Mouse (Mus musculus) left cerebral cortex, adult 2 months (tissue): Measurements from ENCODE around the gene Lmtk3. TPM values are rescaled to one million over a fixed set of nuclear protein-coding genes. Genes with fewer than 3 reads are reported as not detected.

ENCODE experiments used
- DNase-seq, 2 experiments: peaks; one replicate each; pipeline ENCODE4 v3.0.0; 2021 to 2022; ENCODE audit warnings: low spot score in 2 of 2, mixed read lengths in 1 of 2; ENCODE audit errors: extremely low spot score in 1 of 2
- H3K27ac ChIP-seq: fragments of 200-600 bp; 2 replicates; pipeline ENCODE4 v1.8.1; 2022
- H3K4me3 ChIP-seq: fragments of 200-600 bp; 2 replicates; pipeline ENCODE4 v1.8.1; 2022
- CTCF ChIP-seq: fragments of 200-600 bp; IDR thresholded peaks from 2 replicates; pipeline ENCODE4 v1.8.1; 2022; ENCODE audit warnings: antibody characterized with exemption, mild to moderate bottlenecking, moderate library complexity
- intact Hi-C: fragments of 180-260 bp; cut with DNase I; formaldehyde crosslinking; loops from one replicate; pipeline ENCODE4 v1.15.1; 2025
- total RNA-seq, 2 experiments: library from RNA; stranded (reverse); gene quantifications; 2 replicates each; pipeline ENCODE4 v1.2.3; 2021

Lmtk3 gene
- total RNA-seq, 2 experiments from 2014 or later: 258 to 279 TPM

DNA sequence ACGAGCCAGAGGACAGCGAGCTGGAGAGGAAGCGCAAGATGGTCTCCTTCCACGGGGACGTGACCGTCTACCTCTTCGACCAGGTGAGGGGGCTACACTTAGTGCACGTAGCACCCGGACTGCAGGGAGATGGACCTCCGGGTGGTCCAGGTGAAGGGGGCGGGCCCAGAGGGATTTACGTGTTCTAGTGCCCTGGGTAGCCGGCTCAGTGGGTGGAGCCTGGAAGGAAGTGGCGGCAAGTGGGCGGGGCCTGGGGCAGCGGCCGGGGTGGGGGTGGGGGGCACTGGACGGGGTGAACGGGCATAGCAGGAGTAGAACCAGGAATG, 14.9 kb downstream of the Lmtk3 start:
- no peak for DNase-seq
- H3K27ac ChIP-seq: no peak overlapping the region
- intact Hi-C loops: no loop called here
- TF ChIP-seq CTCF: no peak
- peak overlapping the region; percentile 34 for H3K4me3 ChIP-seq

DNA sequence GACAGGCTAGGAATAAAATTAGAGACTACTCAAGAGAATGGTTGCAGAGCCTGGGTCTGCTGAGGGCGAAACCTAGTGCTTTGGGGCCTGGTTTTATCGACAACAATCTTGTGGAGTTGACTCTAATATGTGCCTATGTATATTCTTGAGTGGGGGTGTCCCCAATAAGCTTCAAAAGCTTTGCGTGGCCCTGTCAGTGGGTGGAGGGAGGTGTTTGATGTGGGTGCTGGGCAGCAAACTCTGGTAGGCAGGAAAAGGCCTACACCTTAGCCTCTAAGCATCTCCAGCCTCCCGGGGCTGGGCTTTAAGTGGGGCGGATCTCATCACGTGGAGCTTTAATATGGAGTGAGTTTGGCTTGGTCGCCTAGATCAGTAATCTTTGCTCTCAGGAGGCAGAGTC, 15.4 kb downstream of the Lmtk3 start:
- TF ChIP-seq CTCF: no peak
- no peak for DNase-seq
- Histone ChIP-seq H3K27ac (no peak overlapping the region), H3K4me3 (no peak overlapping the region)
- intact Hi-C loops: no loop called here

DNA sequence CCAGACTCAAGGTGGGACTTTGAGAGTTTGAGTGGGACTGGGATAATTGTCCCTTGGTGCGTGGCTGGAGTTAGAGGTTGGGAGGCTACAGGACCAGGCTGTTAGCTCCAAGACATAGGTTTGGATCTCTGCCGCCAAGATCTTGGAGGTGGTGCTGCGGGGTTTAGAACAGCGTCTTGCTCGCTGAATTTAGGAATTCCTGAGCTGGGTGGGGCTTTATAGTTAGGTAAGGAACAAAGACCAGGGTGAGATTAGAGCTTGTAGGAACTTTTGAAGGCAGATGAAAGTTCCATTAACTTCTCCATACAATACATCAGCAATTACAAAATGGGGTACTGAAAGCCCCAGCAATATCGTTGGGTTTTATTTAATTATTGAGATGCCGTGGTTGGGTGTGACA, 16.5 kb downstream of the Lmtk3 start:
- Histone ChIP-seq H3K4me3 (no peak overlapping the region), H3K27ac (no peak overlapping the region)
- TF ChIP-seq CTCF: no peak
- intact Hi-C loops: no loop called here
- DNase-seq: no peak

DNA sequence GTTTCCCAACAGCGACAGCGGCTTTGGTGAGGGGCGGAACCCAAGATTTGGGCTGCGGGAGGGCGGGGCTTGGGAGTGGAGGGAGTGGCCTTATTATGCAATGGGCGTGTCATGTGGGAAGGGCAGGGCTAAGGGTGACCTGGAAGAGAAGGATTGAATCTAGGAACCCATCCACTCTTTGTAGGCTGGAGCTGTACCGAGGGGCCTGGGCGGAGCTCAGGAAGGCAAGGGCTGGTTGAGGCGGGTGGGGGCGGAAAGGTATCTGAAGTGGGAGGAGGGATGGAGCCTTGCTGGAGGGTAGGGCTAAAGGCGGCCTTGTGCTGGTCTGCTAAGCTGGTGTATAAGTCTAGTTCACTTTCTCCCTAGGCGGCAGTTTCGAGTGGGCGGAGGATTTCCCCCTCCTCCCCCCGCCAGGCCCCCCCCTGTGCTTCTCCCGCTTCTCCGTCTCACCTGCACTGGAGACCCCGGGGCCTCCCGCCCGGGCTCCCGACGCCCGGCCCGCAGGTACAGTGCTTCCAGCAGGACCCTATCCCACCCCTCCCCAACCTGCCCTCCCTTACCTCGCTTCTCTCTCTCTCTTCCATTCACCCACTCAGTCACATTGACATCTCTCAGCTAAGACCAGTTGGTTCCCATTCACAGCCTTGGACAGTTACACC, 17.1 kb downstream of the Lmtk3 start:
- H3K27ac ChIP-seq: peak overlapping the region; percentile 50; the same call in 1 of the 2 replicates
- no peak overlapping the region for H3K4me3 ChIP-seq
- intact Hi-C loops: loop anchor here (1.0 kb wide), 1 partner anchor 61 kb away; no protein-coding TSS in a partner anchor
- no peak for DNase-seq
- TF ChIP-seq CTCF: no peak

DNA sequence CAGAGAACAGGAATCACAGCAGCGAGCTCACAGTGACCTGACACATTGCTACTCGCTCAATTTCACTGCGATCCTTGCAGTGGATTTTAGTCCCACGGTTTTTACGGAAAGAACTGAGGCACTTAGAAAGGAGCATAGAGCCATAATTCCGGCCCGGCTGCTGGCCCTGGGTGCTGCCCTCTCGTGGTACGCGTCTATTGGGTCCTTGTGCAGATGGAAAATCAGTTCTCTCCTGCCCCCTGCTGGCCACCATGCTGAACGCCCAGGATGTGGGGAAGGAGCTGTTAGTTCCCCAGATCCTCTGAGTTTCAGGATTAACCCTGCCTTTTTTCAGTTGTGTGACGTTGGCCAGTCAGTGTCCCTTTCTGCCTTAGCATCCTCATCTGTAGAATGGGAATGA, 17.8 kb downstream of the Lmtk3 start:
- peak; percentile 100 for TF ChIP-seq CTCF
- no peak overlapping the region for H3K4me3 ChIP-seq
- peak overlapping the region; percentile 50; the same call in 1 of the 2 replicates for H3K27ac ChIP-seq
- peak; percentile 91 to 95 for DNase-seq
- intact Hi-C loops: loop anchor here (1.0 kb wide), 1 partner anchor 62 kb away; no protein-coding TSS in a partner anchor

DNA sequence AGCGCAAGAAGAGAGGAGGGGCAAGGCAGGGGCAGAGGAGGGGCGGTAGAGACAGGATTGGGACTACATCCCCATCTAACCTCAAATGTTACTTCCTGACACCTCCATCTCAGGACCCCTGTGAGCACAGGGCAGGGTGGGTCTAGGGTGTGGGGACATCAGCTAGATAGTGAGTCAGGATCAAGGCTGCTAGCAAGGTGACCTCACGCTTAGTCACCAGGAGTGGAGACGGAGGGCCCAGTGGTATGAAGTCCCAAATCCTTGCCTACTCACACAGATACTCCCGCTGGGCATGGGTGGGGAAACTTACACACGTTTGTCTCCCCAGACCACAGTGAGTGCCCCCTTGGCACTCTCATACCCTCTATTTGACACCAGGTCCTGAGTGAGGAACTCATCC, 19.0 kb downstream of the Lmtk3 start:
- H3K4me3 ChIP-seq: no peak overlapping the region
- H3K27ac ChIP-seq: no peak overlapping the region
- intact Hi-C loops: no loop called here
- no peak for TF ChIP-seq CTCF
- DNase-seq: no peak

DNA sequence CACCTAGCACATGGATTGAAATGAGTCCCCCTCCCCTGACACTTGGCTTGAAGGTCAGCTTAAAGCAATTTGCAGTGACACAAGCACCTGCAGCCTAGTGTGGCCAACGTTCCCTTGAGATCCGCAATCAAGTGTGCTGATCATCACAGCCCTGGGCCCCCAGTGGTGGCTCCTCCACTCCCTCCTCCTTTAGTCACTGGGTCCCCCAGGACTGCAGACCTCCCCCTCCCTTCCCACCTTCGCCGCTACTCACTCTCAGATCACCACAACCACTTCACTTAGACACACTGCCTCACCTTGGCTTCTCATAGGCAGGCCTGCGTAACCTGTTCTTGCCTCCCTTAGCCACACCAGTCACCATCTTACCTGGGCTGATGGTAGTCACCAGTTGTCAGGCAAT, 22.4 kb downstream of the Lmtk3 start:
- H3K4me3 ChIP-seq: no peak overlapping the region
- TF ChIP-seq CTCF: no peak
- H3K27ac ChIP-seq: no peak overlapping the region
- DNase-seq: no peak
- intact Hi-C loops: no loop called here

DNA sequence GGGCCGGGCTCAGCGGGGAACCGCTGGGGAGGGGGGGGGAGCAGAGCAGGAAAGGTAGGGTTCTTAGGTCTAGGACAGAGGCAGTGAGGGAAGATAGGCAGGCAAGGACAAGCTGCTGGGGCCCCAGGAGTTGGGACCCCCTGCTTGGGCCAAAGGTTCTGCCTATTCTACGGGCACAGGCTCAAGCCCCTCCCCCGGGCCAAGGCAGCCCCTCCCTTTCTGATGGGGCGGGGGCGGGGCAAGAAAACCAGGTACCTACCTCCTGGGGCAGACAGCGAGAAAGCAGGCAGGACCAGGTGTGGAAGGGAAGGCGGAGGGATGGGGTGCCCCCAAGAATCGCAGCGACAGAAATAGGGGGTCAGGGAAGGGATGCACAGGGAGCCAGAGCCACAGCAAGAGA, 24.9 kb downstream of the Lmtk3 start:
- Histone ChIP-seq H3K4me3 (no peak overlapping the region), H3K27ac (no peak overlapping the region)
- intact Hi-C loops: no loop called here
- TF ChIP-seq CTCF: no peak
- DNase-seq: no peak

DNA sequence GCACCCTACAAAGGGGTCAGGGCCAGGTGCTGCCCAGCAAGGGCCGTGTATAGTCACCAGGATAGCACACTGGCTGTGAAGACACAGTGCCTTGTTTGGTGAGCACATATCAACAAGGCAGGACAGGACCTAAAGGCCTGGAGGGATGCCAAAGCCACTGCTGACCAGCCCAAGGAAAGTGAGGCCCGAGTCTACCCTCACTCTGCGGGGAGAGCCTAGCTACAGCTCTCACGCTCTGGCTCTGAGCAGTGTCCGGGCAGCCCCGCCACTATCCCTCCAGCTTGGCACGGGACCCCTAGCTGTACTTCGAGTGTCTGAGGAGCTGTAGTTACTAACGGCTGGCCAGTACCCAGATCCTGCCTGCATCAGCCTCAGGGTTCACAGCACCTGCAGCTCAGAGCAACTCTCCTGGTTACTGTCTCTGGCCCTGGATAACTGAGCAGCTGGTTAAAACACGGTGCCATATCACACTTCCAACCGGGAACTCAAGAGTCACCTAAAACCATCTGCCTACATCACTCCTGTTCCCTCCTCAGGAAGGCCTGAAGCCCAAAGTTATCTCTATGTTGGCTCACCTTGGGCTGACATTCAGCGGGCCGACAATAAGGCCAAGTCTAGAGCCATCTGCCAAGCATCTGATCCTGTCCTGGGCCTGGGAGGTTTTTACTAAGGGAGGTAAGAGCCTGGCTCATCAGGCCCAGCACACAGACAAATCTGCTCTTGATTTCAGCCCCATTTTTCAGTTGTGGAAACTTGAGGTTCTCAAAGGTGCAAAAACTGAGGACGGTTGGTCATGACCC, 25.9 kb downstream of the Lmtk3 start:
- peak in 1 of 2 experiments; percentile 16 for DNase-seq
- Histone ChIP-seq H3K4me3 (no peak overlapping the region), H3K27ac (no peak overlapping the region; the same call in 1 of the 2 replicates)
- intact Hi-C loops: no loop called here
- no peak for TF ChIP-seq CTCF

DNA sequence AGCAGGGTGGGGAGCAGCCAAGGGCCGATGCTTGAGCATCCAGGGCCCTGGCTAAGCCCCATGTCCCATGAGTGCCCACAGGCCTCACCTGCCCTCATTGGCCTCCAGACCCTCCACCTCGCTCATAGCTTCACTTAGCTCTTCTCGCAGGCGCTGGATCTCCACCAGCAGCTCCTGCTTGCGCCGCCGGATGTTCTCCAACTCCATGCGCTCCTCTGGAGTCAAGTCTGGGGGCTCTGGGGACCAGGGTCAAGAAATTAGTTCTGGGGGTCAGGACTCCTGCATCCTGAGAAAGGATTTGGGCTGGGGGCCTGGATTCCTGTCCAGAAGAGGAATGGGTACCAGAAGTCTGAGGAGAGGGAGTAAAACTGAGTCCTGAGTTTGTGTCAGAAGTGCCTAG, 29.4 kb downstream of the Lmtk3 start:
- peak overlapping the region; percentile 91 for H3K4me3 ChIP-seq
- no peak overlapping the region for H3K27ac ChIP-seq
- no peak for TF ChIP-seq CTCF
- intact Hi-C loops: no loop called here
- DNase-seq: no peak

DNA sequence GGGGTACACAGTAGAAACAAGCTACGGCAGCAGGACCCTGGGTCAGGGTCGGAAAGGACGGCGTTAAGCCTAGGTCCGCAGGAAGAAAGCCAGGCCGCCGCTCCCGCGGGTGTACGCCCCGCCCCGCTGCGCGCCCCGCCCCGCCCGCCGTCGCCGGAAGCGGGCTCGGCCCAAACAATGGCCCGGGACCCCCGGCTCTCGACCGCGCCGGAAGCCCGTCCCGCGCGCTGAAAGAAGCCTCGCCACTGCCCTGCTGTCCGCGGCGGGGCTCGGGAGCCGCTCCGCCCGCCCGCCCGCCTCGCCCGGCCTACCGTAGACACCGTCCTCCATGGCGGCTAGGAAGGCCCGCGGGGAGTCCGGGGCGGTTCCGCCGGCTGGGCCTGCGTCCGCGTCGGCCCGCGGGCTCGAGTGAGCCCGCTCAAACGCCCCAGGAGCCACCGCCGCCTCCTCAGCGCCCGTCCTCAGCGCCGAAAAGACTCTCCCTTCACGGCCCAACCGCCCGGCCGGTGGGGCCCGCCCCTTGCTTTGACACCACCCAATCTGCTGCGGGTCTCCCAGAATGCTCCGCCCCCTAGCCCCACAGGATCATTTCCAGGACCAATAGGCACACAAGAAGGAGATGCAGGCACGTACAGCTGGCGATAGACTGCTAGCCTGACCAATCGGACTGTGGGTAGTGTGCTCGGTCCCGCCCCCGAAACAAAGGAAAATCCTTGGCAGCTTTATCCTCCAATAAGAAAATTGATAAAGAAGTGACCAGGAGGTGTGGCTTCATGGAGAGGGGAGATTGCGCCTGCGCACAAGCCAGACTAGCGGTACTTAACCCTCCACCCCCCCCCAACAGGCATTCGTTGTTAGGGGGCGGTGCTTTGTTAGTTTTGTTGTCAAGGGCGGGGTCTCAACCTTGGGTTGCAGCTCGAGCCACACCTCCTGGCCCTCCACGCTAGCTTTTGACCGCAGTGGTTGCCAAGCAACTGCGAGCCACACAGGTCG, 30.5 kb downstream of the Lmtk3 start, which contains the start of gene Cyth2:
Gene Cyth2 (minus strand): TSS at position 795 of the 993 bp plus-strand sequence.
- DNase-seq: peak; percentile 97 to 99
- H3K4me3 ChIP-seq: peak within 1 kb of the TSS; percentile 91
- intact Hi-C loops: no loop called here
- no peak; the same call in 1 of the 2 replicates for TF ChIP-seq CTCF
- peak within 1 kb of the TSS; percentile 97 for H3K27ac ChIP-seq

DNA sequence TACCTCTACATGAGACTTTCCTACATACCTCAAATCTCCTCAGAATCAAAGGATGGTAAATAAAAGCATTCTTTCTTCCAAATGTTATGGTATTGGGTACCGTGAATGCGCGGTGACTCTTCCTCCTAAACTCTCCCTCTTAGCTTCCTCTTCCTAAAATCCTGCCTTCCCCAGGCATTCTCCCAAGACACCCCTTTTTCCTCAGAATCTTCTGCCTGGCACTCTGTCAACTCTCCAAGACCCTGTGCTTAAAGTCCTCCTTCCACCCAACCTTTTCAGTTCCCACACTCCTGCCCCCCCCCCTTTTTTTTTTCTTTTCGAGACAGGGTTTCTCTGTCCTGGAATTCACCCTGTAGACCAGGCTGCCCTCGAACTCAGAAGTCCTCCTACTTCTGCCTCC, 31.3 kb downstream of the Lmtk3 start:
- DNase-seq: no peak
- no peak for TF ChIP-seq CTCF
- Histone ChIP-seq H3K27ac (peak overlapping the region; percentile 53; the same call in 1 of the 2 replicates), H3K4me3 (peak overlapping the region; percentile 39)
- intact Hi-C loops: no loop called here
